Mouse (Mus musculus) kidney, postnatal 10 days (tissue): Measurements from ENCODE around the gene Tspan32.

ENCODE experiments used
- DNase-seq: peaks from one replicate; pipeline ENCODE4 v3.0.0; 2021; ENCODE audit warnings: mixed read lengths

Gene Tspan32

GRCm38 (mm10) chr7:143007599-143008369 is 2.9 kb downstream of the Tspan32 start:
- DNase-seq: peak; percentile 98

GRCm38 (mm10) chr7:143008370-143008926 is 3.6 kb downstream of the Tspan32 start:
- peak; percentile 79 for DNase-seq

- DNase-seq: peak; percentile 70
Observed at GRCm38 (mm10) chr7:143008996-143009665, 4.3 kb downstream of the Tspan32 start.

- DNase-seq: no peak
Observed at GRCm38 (mm10) chr7:143009996-143010395, 5.2 kb downstream of the Tspan32 start.

- DNase-seq: no peak
Observed at GRCm38 (mm10) chr7:143011226-143011625, 6.4 kb downstream of the Tspan32 start.

- DNase-seq: peak; percentile 64
Observed at GRCm38 (mm10) chr7:143012230-143012875, 7.5 kb downstream of the Tspan32 start.

- peak; percentile 59 for DNase-seq
Observed at GRCm38 (mm10) chr7:143013420-143014178, 8.8 kb downstream of the Tspan32 start.

GRCm38 (mm10) chr7:143014862-143015659 is 10.2 kb downstream of the Tspan32 start:
- peak; percentile 52 for DNase-seq

GRCm38 (mm10) chr7:143015755-143016423 is 11.0 kb downstream of the Tspan32 start:
- peak; percentile 85 for DNase-seq

- peak; percentile 51 for DNase-seq
Observed at GRCm38 (mm10) chr7:143016424-143017142, 11.7 kb downstream of the Tspan32 start.

GRCm38 (mm10) chr7:143017181-143017580 is 12.3 kb downstream of the Tspan32 start:
- DNase-seq: no peak

GRCm38 (mm10) chr7:143020040-143020439 is 15.2 kb downstream of the Tspan32 start:
- no peak for DNase-seq

GRCm38 (mm10) chr7:143020764-143021163 is 15.9 kb downstream of the Tspan32 start:
- no peak for DNase-seq

- no peak for DNase-seq
Observed at GRCm38 (mm10) chr7:143021356-143022164, 16.7 kb downstream of the Tspan32 start.

GRCm38 (mm10) chr7:143023499-143023898 is 18.7 kb downstream of the Tspan32 start:
- DNase-seq: no peak

GRCm38 (mm10) chr7:143024293-143024692 is 19.4 kb downstream of the Tspan32 start:
- no peak for DNase-seq

- DNase-seq: no peak
Observed at GRCm38 (mm10) chr7:143025496-143025895, 20.6 kb downstream of the Tspan32 start.

- no peak for DNase-seq
Observed at GRCm38 (mm10) chr7:143027196-143027595, 22.4 kb downstream of the Tspan32 start.

- DNase-seq: no peak
Observed at GRCm38 (mm10) chr7:143031816-143032215, 27.0 kb downstream of the Tspan32 start.
